Mouse (Mus musculus) heart, adult 2 months (tissue): ENCODE measurements around the gene Xntrpc. TPM values are rescaled to one million over a fixed set of nuclear protein-coding genes. Genes with fewer than 3 reads are reported as not detected.
A peak's percentile ranks its signal among the peaks of the same experiment; 100 is the strongest.

ENCODE experiments used
- DNase-seq, 2 experiments: peaks; one replicate each; pipeline ENCODE4 v3.0.0; 2021
- H3K27ac ChIP-seq: fragments of 200-600 bp; 2 replicates; pipeline ENCODE4 v1.8.1; 2022
- H3K27me3 ChIP-seq: fragments of 200-500 bp; 2 replicates; pipeline ENCODE4 v1.6.1; 2012; ENCODE audit warnings: mild to moderate bottlenecking, low read length, inconsistent platforms, mixed read lengths; ENCODE audit not compliant: control insufficient read depth, insufficient read depth
- H3K36me3 ChIP-seq: fragments of 200-500 bp; 2 replicates; pipeline ENCODE4 v1.6.1; 2012; ENCODE audit warnings: low read length, inconsistent platforms; ENCODE audit not compliant: control insufficient read depth, insufficient read depth
- H3K4me1 ChIP-seq: fragments of 200-500 bp; 2 replicates; pipeline ENCODE4 v1.6.1; 2011; ENCODE audit warnings: low read length; ENCODE audit not compliant: control insufficient read depth, insufficient read depth
- H3K4me3 ChIP-seq: fragments of 200-600 bp; 2 replicates; pipeline ENCODE4 v1.8.1; 2022
- H3K79me2 ChIP-seq: fragments of 200-500 bp; replicated peaks from 2 replicates; pipeline ENCODE4 v1.6.1; 2012; ENCODE audit warnings: mild to moderate bottlenecking, inconsistent platforms, low read length, moderate library complexity, mixed read lengths; ENCODE audit not compliant: control insufficient read depth, insufficient read depth
- H3K9ac ChIP-seq: fragments of 200-500 bp; 2 replicates; pipeline ENCODE4 v1.6.1; 2012; ENCODE audit warnings: low read depth, mild to moderate bottlenecking, control low read depth, inconsistent platforms, low read length, mixed read lengths
- CTCF ChIP-seq: fragments of 200-600 bp; IDR thresholded peaks from 2 replicates; pipeline ENCODE4 v1.8.1; 2022; ENCODE audit warnings: antibody characterized with exemption, mild to moderate bottlenecking, moderate library complexity
- EP300 ChIP-seq: fragments of 200-500 bp; IDR thresholded peaks from 2 replicates; pipeline ENCODE4 v1.6.1; 2011; ENCODE audit warnings: low read depth, low read length, control low read depth; ENCODE audit not compliant: insufficient read depth
- POLR2A ChIP-seq: fragments of 200-500 bp; IDR thresholded peaks from 2 replicates; pipeline ENCODE4 v1.6.1; 2011; ENCODE audit warnings: mild to moderate bottlenecking, low read depth, low read length, control low read depth; ENCODE audit not compliant: insufficient read depth
- WGBS: fragments of 180-500 bp; shearing (Covaris S2); methylation state at CpG from one replicate; pipeline ENCODE4 v1.1.7; 2018; 5-methylcytosine and 5-hydroxymethylcytosine counted together
- intact Hi-C: fragments of 180-260 bp; cut with DNase I; formaldehyde crosslinking; loops from one replicate; pipeline ENCODE4 v1.15.1; 2025
- polyA plus RNA-seq: library from polyadenylated mRNA; depleted of rRNA; stranded (reverse); fragments of >200 nt; gene quantifications from 2 replicates; pipeline ENCODE4 v1.2.3, GENCODE M21; 2012
- total RNA-seq, 2 experiments: library from RNA; stranded (reverse); gene quantifications; 2 replicates each; pipeline ENCODE4 v1.2.3; 2021

Gene Xntrpc
- total and polyA plus RNA-seq, 3 experiments = 0.81 to 1.2 (median 0.98) TPM

- H3K79me2 ChIP-seq = no peaks in the 10 kb centered on the region; the same call in 1 of the 2 replicates
- no peak for DNase-seq
- intact Hi-C loops = no loop called here
- peaks cover 7% of the 10 kb centered on the region for H3K4me1 ChIP-seq
- peak overlapping the region; percentile 52 for H3K4me3 ChIP-seq
- no peaks in the 10 kb centered on the region for H3K27me3 ChIP-seq
- TF ChIP-seq CTCF (peak; percentile 44), EP300 (no peak), POLR2A (peak; percentile 29; the same call in 1 of the 2 replicates)
- 42% methylated on average over 8 of the region's 8 CpGs for whole genome bisulfite sequencing
- H3K36me3 ChIP-seq = no peaks in the 10 kb centered on the region
- peak overlapping the region; percentile 95 for H3K27ac ChIP-seq
- H3K9ac ChIP-seq = peak overlapping the region; percentile 36
Measured at GRCm38 (mm10) chr7:102102241-102102640, 36.7 kb downstream of the Xntrpc start.

DNA sequence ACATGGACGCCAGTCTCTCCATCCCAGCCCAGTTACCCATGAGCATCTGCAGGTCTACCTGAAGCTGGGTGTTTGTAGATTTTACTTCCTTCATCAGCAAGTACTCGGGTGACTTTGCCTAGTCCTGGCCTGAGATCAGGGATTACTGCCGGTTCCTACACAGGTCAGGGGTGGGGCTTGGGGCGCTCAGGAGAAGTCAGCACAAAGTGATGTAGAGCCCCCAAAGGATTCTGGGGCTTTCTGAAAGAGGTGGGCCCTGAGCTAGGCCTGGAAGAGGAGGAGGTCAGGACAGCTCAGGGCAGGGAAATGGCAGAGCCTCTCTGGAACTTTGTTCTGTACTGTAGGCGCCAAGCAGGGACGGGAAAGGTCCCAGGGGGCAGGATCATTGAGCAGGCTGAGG is 37.2 kb downstream of the Xntrpc start:
- Histone ChIP-seq H3K27me3 (no peaks in the 10 kb centered on the region), H3K4me3 (peak overlapping the region; percentile 52)

GRCm38 (mm10) chr7:102103555-102103954 is 38.0 kb downstream of the Xntrpc start:
- Histone ChIP-seq H3K27ac (no peak overlapping the region), H3K4me1 (peaks cover 7% of the 10 kb centered on the region), H3K36me3 (peaks cover 2% of the 10 kb centered on the region), H3K79me2 (no peaks in the 10 kb centered on the region; the same call in 1 of the 2 replicates), H3K9ac (no peak overlapping the region), H3K4me3 (peak overlapping the region; percentile 36; the same call in 1 of the 2 replicates), H3K27me3 (no peaks in the 10 kb centered on the region)
- no peak for DNase-seq
- intact Hi-C loops = no loop called here
- 62% methylated on average over 2 of the region's 2 CpGs for WGBS
- TF ChIP-seq POLR2A (no peak), CTCF (no peak), EP300 (no peak)

More for the DNA sequence above, 37.2 kb downstream of the Xntrpc start:
- peak overlapping the region; percentile 36 for H3K9ac ChIP-seq
- TF ChIP-seq EP300 (no peak), POLR2A (no peak), CTCF (no peak)
- peak overlapping the region; percentile 95 for H3K27ac ChIP-seq
- H3K4me1 ChIP-seq = peaks cover 7% of the 10 kb centered on the region
- H3K36me3 ChIP-seq = peaks cover under 1% of the 10 kb centered on the region; the same call in 1 of the 2 replicates
- intact Hi-C loops = no loop called here
- H3K79me2 ChIP-seq = no peaks in the 10 kb centered on the region; the same call in 1 of the 2 replicates
- no peak for DNase-seq
- WGBS = 37% methylated on average over 6 of the region's 6 CpGs

DNA sequence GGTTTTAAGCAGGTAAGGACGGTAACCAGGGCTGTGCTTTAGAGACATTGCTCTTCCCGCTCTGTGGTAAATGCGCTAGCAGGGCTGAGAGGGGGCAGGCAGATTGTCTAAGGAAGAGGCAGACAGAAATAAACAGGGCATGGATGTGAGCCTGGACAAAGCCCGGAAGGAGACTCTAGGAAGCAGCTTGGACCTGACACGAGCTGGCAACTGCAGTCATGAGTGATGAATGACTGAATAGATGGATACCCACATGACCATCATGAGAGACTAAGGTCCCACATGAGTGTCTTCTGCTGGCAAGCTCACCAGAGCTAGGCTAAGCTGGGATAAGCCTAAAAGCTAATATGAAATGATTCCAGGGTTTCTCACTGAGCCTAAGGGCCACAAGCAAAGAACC is 38.6 kb downstream of the Xntrpc start:
- no peak overlapping the region for H3K9ac ChIP-seq
- TF ChIP-seq EP300 = no peak
- TF ChIP-seq POLR2A = no peak
- no peak for TF ChIP-seq CTCF
- peak overlapping the region; percentile 36; the same call in 1 of the 2 replicates for H3K4me3 ChIP-seq
- WGBS = 31% methylated on average over 5 of the region's 5 CpGs
- H3K36me3 ChIP-seq = peaks cover 2% of the 10 kb centered on the region
- peaks cover 7% of the 10 kb centered on the region for H3K4me1 ChIP-seq
- intact Hi-C loops = no loop called here
- H3K27ac ChIP-seq = no peak overlapping the region
- H3K27me3 ChIP-seq = no peaks in the 10 kb centered on the region
- DNase-seq = no peak
- no peaks in the 10 kb centered on the region; the same call in 1 of the 2 replicates for H3K79me2 ChIP-seq

- Histone ChIP-seq H3K9ac (peak overlapping the region; percentile 8; the same call in 1 of the 2 replicates), H3K4me3 (no peak overlapping the region), H3K27ac (no peak overlapping the region), H3K36me3 (peaks cover 2% of the 10 kb centered on the region), H3K27me3 (no peaks in the 10 kb centered on the region), H3K4me1 (peaks cover 2% of the 10 kb centered on the region; the same call in 1 of the 2 replicates), H3K79me2 (no peaks in the 10 kb centered on the region; the same call in 1 of the 2 replicates)
- intact Hi-C loops = no loop called here
- peak; percentile 47 to 50 for DNase-seq
- WGBS = 10% methylated on average over 23 of the region's 23 CpGs
- TF ChIP-seq POLR2A (no peak), EP300 (no peak), CTCF (no peak)
Measured at GRCm38 (mm10) chr7:102106700-102107141, 41.2 kb downstream of the Xntrpc start.

- WGBS = 27% methylated on average over 1 of the region's 1 CpGs
- no peaks in the 10 kb centered on the region; the same call in 1 of the 2 replicates for H3K79me2 ChIP-seq
- peak; percentile 36; the same call in 1 of the 2 replicates for TF ChIP-seq POLR2A
- TF ChIP-seq CTCF = no peak
- TF ChIP-seq EP300 = 0 out of 2 replicates have a peak, but pooled peaks have one; percentile 51
- no peak overlapping the region for H3K27ac ChIP-seq
- H3K4me3 ChIP-seq = no peak overlapping the region
- no peaks in the 10 kb centered on the region for H3K27me3 ChIP-seq
- H3K36me3 ChIP-seq = peaks cover 2% of the 10 kb centered on the region
- peak in 1 of 2 experiments; percentile 39 for DNase-seq
- intact Hi-C loops = no loop called here
- peaks cover 2% of the 10 kb centered on the region; the same call in 1 of the 2 replicates for H3K4me1 ChIP-seq
- no peak overlapping the region for H3K9ac ChIP-seq
Measured at GRCm38 (mm10) chr7:102108206-102108605, 42.7 kb downstream of the Xntrpc start.
